Mouse (Mus musculus) heart, postnatal 0 days (tissue): Measurements from ENCODE around the gene Mier2. TPM values are rescaled to one million over a fixed set of nuclear protein-coding genes. Genes with fewer than 3 reads are reported as not detected.

ENCODE experiments used
- ATAC-seq: fragments of 200-750 bp; cut with Nextera tagmentation; 2 replicates; pipeline ENCODE4 v1.8.0; 2017; ENCODE audit warnings: low read depth, moderate number of reproducible peaks, moderate library complexity; ENCODE audit not compliant: insufficient read depth
- DNase-seq: peaks from one replicate; pipeline ENCODE4 v3.0.0-alpha.2; 2016; ENCODE audit warnings: low spot score
- H3K27ac ChIP-seq: fragments of 300-500 bp; sonication (generic); 2 replicates; pipeline ENCODE4 v1.5.1; 2014; ENCODE audit warnings: low read depth, mild to moderate bottlenecking
- H3K27me3 ChIP-seq: fragments of 300-500 bp; sonication (generic); 2 replicates; pipeline ENCODE4 v1.6.1; 2014; ENCODE audit warnings: low read length, mixed read lengths; ENCODE audit not compliant: control insufficient read depth, insufficient read depth
- H3K36me3 ChIP-seq: fragments of 300-500 bp; sonication (generic); replicated peaks from 2 replicates; pipeline ENCODE4 v1.6.1; 2014; ENCODE audit warnings: low read length, mixed read lengths; ENCODE audit not compliant: control insufficient read depth, insufficient read depth
- H3K4me1 ChIP-seq: fragments of 300-500 bp; sonication (generic); 2 replicates; pipeline ENCODE4 v1.6.1; 2014; ENCODE audit warnings: antibody characterized with exemption; ENCODE audit not compliant: control insufficient read depth, insufficient read depth
- H3K4me2 ChIP-seq: fragments of 300-500 bp; sonication (generic); 2 replicates; pipeline ENCODE4 v1.6.1; 2014; ENCODE audit warnings: low read depth, mild to moderate bottlenecking, low read length, moderate library complexity
- H3K4me3 ChIP-seq: fragments of 300-500 bp; sonication (generic); 2 replicates; pipeline ENCODE4 v1.5.1; 2014; ENCODE audit warnings: low read depth, low read length
- H3K9ac ChIP-seq: fragments of 300-500 bp; sonication (generic); replicated peaks from 2 replicates; pipeline ENCODE4 v1.6.1; 2014; ENCODE audit warnings: low read depth, low read length, mixed read lengths
- H3K9me3 ChIP-seq: fragments of 300-500 bp; sonication (generic); replicated peaks from 2 replicates; pipeline ENCODE4 v1.6.1; 2016; ENCODE audit warnings: low read length; ENCODE audit not compliant: control insufficient read depth
- CTCF ChIP-seq: IDR thresholded peaks from 2 replicates; pipeline ENCODE4 v1.5.1; 2016; ENCODE audit warnings: antibody characterized with exemption, control low read depth, low read depth
- EP300 ChIP-seq: IDR thresholded peaks from 2 replicates; pipeline ENCODE4 v1.6.1; 2016; ENCODE audit warnings: antibody characterized with exemption, low read depth
- WGBS: fragments of 180-500 bp; shearing (Covaris S2); extraction: QIAGEN DNeasy Blood & Tissue Kit; methylation state at CpG from one replicate; pipeline ENCODE4 v1.1.7; 2014; 5-methylcytosine and 5-hydroxymethylcytosine counted together
- polyA plus RNA-seq: library from polyadenylated mRNA; unstranded; fragments of >200 nt; fragmentation: Nextera tagmentation; extraction: Ambion mirVana; gene quantifications from 2 replicates; pipeline ENCODE4 v1.2.1, GENCODE M21; 2015
- total RNA-seq: library from RNA; depleted of rRNA; stranded (reverse); fragments of >200 nt; gene quantifications from 2 replicates; pipeline ENCODE4 v1.2.3, GENCODE M21; 2014; ENCODE audit warnings: low replicate concordance

Mier2 gene
- total and polyA plus RNA-seq, 2 experiments from 2014 or later = 12.0 to 32.7 TPM

GRCm38 (mm10) chr10:79538873-79539272 lies 16.1 kb downstream of the Mier2 start:
- Histone ChIP-seq H3K4me1 (peaks cover 2% of the 10 kb centered on the region; the same call in 1 of the 2 replicates), H3K27me3 (peaks cover 9% of the 10 kb centered on the region; the same call in 1 of the 2 replicates), H3K27ac (no peak overlapping the region), H3K9ac (no peak overlapping the region), H3K4me2 (no peak overlapping the region), H3K36me3 (peaks cover 48% of the 10 kb centered on the region), H3K4me3 (no peak overlapping the region), H3K9me3 (no peaks in the 10 kb centered on the region)
- no peak for TF ChIP-seq CTCF
- no peak for TF ChIP-seq EP300
- WGBS = 53% methylated on average over 4 of the region's 4 CpGs
- ATAC-seq (no peak), DNase-seq (no peak)

GRCm38 (mm10) chr10:79538323-79538722 lies 16.7 kb downstream of the Mier2 start:
- H3K27ac ChIP-seq = no peak overlapping the region
- H3K4me3 ChIP-seq = no peak overlapping the region
- H3K4me1 ChIP-seq = peaks cover 8% of the 10 kb centered on the region
- WGBS = 79% methylated on average over 3 of the region's 3 CpGs
- DNase-seq = no peak
- peaks cover 9% of the 10 kb centered on the region; the same call in 1 of the 2 replicates for H3K27me3 ChIP-seq
- ATAC-seq = no peak
- no peak overlapping the region for H3K4me2 ChIP-seq
- no peak overlapping the region for H3K9ac ChIP-seq
- TF ChIP-seq CTCF (no peak), EP300 (no peak)
- H3K36me3 ChIP-seq = peaks cover 42% of the 10 kb centered on the region
- H3K9me3 ChIP-seq = no peaks in the 10 kb centered on the region

- 83% methylated on average over 2 of the region's 2 CpGs for WGBS
- DNase-seq = no peak
- H3K36me3 ChIP-seq = peaks cover 37% of the 10 kb centered on the region
- H3K9me3 ChIP-seq = no peaks in the 10 kb centered on the region
- H3K9ac ChIP-seq = no peak overlapping the region
- peaks cover 10% of the 10 kb centered on the region for H3K4me1 ChIP-seq
- H3K4me3 ChIP-seq = no peak overlapping the region
- no peak overlapping the region for H3K27ac ChIP-seq
- TF ChIP-seq CTCF = no peak
- no peak for TF ChIP-seq EP300
- H3K4me2 ChIP-seq = no peak overlapping the region
- H3K27me3 ChIP-seq = peaks cover 9% of the 10 kb centered on the region; the same call in 1 of the 2 replicates
- ATAC-seq = no peak
Observed at GRCm38 (mm10) chr10:79537781-79538180, 17.2 kb downstream of the Mier2 start.

DNA sequence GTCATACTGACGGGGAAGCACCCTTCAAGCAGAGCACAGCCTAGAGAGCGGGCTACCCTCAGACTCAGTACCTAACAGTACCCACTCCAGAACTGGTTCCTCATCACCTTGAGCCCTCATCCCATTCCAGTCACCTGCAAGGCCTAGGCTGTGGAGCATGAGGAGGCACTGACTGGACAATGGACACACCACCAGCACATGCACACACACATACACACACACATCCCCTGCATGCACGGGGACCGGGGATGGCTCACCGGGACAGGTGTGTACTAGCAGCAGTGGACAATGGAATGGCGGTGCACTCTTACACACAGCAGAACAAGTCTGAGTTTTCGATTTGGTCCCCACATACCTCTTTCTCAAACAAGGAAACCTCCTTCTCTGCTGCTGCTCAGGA lies 17.7 kb downstream of the Mier2 start:
- peaks cover 32% of the 10 kb centered on the region for H3K36me3 ChIP-seq
- no peak overlapping the region for H3K27ac ChIP-seq
- peaks cover 10% of the 10 kb centered on the region for H3K4me1 ChIP-seq
- TF ChIP-seq EP300 = no peak
- WGBS = 85% methylated on average over 7 of the region's 7 CpGs
- H3K4me2 ChIP-seq = no peak overlapping the region
- H3K4me3 ChIP-seq = no peak overlapping the region
- peaks cover 9% of the 10 kb centered on the region; the same call in 1 of the 2 replicates for H3K27me3 ChIP-seq
- H3K9me3 ChIP-seq = no peaks in the 10 kb centered on the region
- ATAC-seq = no peak
- no peak overlapping the region for H3K9ac ChIP-seq
- DNase-seq = no peak

- 74% methylated on average over 12 of the region's 12 CpGs for WGBS
- Histone ChIP-seq H3K27ac (no peak overlapping the region), H3K4me1 (peaks cover 10% of the 10 kb centered on the region), H3K36me3 (peaks cover 25% of the 10 kb centered on the region), H3K4me2 (no peak overlapping the region), H3K9me3 (no peaks in the 10 kb centered on the region), H3K4me3 (no peak overlapping the region), H3K27me3 (peaks cover 9% of the 10 kb centered on the region; the same call in 1 of the 2 replicates), H3K9ac (no peak overlapping the region)
- no peak for ATAC-seq
- no peak for TF ChIP-seq CTCF
- TF ChIP-seq EP300 = no peak
- no peak for DNase-seq
Observed at GRCm38 (mm10) chr10:79536461-79537080, 18.4 kb downstream of the Mier2 start.

DNA sequence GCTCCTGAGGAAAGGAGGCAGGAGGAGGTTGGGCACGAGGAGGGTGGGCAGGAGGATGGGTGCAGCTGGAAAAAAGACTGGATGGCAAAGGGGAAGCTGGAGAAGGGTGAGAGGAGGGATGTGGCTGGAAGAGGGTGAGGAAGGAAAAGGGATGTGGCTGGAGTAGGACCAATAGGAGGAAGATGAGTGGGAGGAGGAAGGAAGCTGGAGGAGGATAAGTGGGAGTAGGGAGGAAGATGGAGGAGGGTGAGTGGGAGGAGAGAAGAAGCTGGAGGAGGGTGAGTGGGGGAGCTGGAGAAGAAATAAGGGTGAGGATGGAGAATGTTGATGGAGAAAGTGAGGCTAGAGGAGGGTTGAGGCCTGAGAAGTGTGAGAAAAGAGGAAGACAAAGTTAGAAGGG lies 19.6 kb downstream of the Mier2 start:
- no peak overlapping the region for H3K27ac ChIP-seq
- ATAC-seq (no peak), DNase-seq (no peak)
- peaks cover 10% of the 10 kb centered on the region for H3K4me1 ChIP-seq
- TF ChIP-seq CTCF (no peak), EP300 (no peak)
- H3K36me3 ChIP-seq = peaks cover 13% of the 10 kb centered on the region
- H3K27me3 ChIP-seq = peaks cover 9% of the 10 kb centered on the region; the same call in 1 of the 2 replicates
- H3K4me3 ChIP-seq = no peak overlapping the region
- WGBS = 69% methylated on average over 1 of the region's 1 CpGs
- no peak overlapping the region for H3K4me2 ChIP-seq
- H3K9me3 ChIP-seq = no peaks in the 10 kb centered on the region
- no peak overlapping the region for H3K9ac ChIP-seq
